Mouse (Mus musculus) liver, adult (tissue): ENCODE results near the gene Zfp398.

Experiments used
- GATA4 ChIP-seq: IDR thresholded peaks from 2 replicates; pipeline ENCODE4 v1.6.1; 2014; ENCODE audit warnings: mild to moderate bottlenecking, low read length; ENCODE audit not compliant: insufficient replicate concordance

The Zfp398 gene

GRCm38 (mm10) chr6:47835482-47835983 lies at the start of gene Zfp398:
Gene Zfp398, plus strand, starts transcription at chr6:47835661.
- TF ChIP-seq GATA4, result peak; percentile 36; the same call in 1 of the 2 replicates

GRCm38 (mm10) chr6:47787941-47788736 lies 47.3 kb upstream of the Zfp398 start:
- TF ChIP-seq GATA4, result peak; percentile 89

- no peak for TF ChIP-seq GATA4
Measured at GRCm38 (mm10) chr6:47788821-47789220, 46.6 kb upstream of the Zfp398 start.

GRCm38 (mm10) chr6:47790745-47791144 lies 44.7 kb upstream of the Zfp398 start:
- no peak for TF ChIP-seq GATA4

GRCm38 (mm10) chr6:47792533-47792932 lies 42.9 kb upstream of the Zfp398 start:
- no peak for TF ChIP-seq GATA4

GRCm38 (mm10) chr6:47793284-47793683 lies 42.2 kb upstream of the Zfp398 start:
- TF ChIP-seq GATA4, result no peak

GRCm38 (mm10) chr6:47794106-47794830 lies 41.2 kb upstream of the Zfp398 start:
- TF ChIP-seq GATA4, result no peak

- no peak for TF ChIP-seq GATA4
Measured at GRCm38 (mm10) chr6:47799079-47799478, 36.4 kb upstream of the Zfp398 start.

GRCm38 (mm10) chr6:47805520-47805919 lies 29.9 kb upstream of the Zfp398 start:
- TF ChIP-seq GATA4, result no peak

- TF ChIP-seq GATA4, result no peak
Measured at GRCm38 (mm10) chr6:47807419-47807818, 28.0 kb upstream of the Zfp398 start.

GRCm38 (mm10) chr6:47808545-47808944 lies 26.9 kb upstream of the Zfp398 start:
- TF ChIP-seq GATA4, result no peak

GRCm38 (mm10) chr6:47809053-47809452 lies 26.4 kb upstream of the Zfp398 start:
- no peak for TF ChIP-seq GATA4

- no peak for TF ChIP-seq GATA4
Measured at GRCm38 (mm10) chr6:47810181-47810580, 25.3 kb upstream of the Zfp398 start.

GRCm38 (mm10) chr6:47811324-47811723 lies 24.1 kb upstream of the Zfp398 start:
- TF ChIP-seq GATA4, result no peak

- TF ChIP-seq GATA4, result no peak
Measured at GRCm38 (mm10) chr6:47812271-47812915, 23.1 kb upstream of the Zfp398 start.
